Mouse (Mus musculus) T-helper 17 cell (primary cell): Measurements from ENCODE around the gene Acap2.

ENCODE experiments used
- in situ Hi-C, 2 experiments: fragments of 300-600 bp; cut with MboI, MseI; formaldehyde crosslinking; loops; 1 replicate in 1 of 2; 2 replicates in 1 of 2; pipeline ENCODE4 v1.15.1; 2025; ENCODE audit warnings: high pct_unique_total_duplicates in 2 of 2

Acap2 gene

DNA sequence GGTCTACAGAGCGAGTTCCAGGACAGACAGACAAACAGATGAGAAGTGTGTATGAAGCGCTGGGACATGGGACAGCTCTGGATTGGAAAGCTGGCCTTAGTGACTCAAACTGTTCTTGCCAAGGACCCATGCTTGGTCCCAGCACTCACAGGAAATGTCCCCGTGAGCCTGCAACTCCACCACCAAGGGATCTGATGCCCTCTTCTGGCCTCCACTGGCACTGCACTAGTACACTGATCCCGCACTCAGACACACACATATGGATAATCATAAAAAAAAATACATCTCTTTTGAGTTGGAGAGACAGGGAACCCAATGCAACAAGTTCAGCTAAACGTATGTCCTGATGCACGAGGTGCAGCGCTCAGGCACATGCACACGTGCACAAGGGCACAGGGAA lies 30.7 kb downstream of the Acap2 start:
- in situ Hi-C loops = no loop called here

- in situ Hi-C loops = no loop called here
Observed at GRCm38 (mm10) chr16:31169596-31169995, 31.4 kb downstream of the Acap2 start.

- in situ Hi-C loops = no loop called here
Observed at GRCm38 (mm10) chr16:31167934-31168333, 33.1 kb downstream of the Acap2 start.

- in situ Hi-C loops = no loop called here
Observed at GRCm38 (mm10) chr16:31167017-31167887, 33.8 kb downstream of the Acap2 start.

DNA sequence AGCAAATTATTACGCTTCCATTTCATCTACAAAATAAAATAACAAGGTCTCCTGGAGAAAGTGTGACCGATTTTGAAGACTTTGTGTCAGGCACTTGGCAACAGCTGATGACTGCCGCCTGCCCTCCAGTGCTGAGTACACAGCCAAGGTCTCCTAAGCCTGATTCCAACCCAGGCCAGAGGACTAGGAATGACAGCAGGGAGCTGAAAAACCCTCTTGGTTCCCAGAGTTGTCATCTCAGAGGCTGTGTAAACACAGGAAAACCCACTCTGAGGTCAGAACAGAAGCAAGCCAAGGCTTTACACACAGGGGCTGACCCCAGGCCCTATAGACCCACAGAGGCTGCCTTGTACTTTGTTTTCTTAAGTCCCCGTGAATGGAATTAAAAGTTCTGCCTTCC lies 35.1 kb downstream of the Acap2 start:
- in situ Hi-C loops = no loop called here

DNA sequence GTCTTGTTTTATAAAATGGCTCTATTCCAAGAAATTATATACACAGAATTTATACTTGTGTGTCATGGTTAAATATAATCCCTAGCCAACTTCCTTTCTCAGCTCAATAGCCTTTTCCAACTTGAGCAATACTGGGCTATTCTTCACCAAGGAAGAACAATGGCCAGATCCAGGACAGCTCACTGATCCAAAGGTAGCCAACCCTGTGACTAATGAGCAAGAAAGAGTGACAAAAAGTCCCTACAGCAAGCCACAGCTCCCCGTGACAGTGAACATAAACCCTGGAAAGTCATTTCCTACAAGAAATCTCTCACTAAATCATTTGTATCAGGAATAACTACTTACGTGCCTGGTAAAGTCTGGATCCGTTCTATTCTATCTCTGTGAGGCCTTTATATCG lies 35.6 kb downstream of the Acap2 start:
- in situ Hi-C loops = no loop called here

- in situ Hi-C loops = no loop called here
Observed at GRCm38 (mm10) chr16:31164125-31164524, 36.9 kb downstream of the Acap2 start.

DNA sequence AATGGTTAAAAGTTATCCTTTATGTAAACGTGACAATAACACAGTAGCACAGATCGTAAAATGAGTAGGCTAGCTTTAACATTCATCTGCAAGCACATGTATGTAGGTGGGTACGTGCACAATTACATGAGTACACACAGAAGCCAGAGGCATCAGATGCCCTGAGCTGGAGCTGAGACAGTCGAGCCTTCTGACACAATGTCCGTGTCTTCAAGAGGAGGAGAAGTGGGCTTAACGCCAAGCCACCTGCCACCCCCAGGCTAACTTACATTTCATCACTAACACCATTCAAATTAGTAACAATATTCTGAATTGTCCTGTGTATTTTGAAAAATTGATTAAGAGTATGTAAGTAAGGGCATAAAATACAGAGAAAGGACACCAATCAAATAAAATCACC lies 40.6 kb downstream of the Acap2 start:
- in situ Hi-C loops = no loop called here

DNA sequence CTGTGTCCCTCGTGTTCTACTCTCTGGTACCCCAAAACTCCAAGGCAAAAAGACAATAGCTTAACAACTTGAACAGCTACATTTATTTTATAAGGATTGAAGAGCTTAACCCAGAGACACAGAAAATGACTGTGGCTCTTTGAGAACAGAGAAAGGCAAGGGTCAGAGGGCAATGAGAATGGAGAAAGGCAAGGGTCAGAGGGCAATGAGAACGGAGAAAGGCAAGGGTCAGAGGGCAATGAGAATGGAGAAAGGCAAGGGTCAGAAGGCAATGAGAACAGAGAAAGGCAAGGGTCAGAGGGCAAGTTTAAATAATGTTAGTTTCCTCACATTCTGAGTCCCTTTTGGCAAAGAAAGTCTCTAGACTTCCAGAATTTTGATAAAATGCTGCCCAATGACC lies 41.6 kb downstream of the Acap2 start:
- in situ Hi-C loops = no loop called here

DNA sequence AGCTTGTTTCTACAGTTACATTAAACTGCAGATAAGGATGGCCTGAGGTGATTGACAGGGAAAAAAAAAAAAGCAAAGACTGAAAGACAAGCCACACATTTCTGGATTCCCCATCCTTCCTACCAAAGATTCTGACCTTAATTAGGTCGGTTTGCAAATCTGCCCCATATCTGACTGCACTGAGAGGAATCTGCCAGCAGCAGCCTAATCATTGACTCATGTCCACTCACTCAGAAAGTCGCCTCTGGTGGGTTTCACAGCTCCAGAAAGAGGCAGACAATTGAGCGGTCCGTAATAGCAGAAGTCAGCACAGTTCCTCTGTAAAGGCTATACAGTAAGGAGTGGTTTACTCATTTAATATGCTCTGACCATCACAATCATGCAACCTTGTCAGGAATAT lies 51.2 kb downstream of the Acap2 start:
- in situ Hi-C loops = loop anchor here in 1 of 2 experiments (5.0 to 10.0 kb wide), 2 partner anchors 548 to 995 kb away; no protein-coding TSS in a partner anchor

DNA sequence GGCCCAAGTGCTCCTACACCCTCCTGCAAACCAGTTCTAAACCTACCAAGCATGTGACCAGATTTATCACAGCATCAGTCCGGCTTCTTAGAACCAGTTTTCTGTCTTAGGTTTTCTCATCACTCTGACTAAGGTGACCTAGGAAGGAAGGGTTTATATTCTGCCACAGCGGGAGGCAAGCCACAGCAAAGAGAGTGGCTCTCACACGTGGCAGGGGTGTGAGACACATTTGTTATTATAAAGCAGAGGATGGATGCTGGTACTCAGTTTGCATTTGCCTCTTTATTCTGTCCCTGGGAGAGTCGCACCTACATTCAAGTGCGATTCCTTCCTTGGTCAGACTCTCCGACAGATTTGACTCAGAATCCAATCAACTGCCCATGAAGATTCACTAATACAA lies 52.2 kb downstream of the Acap2 start:
- in situ Hi-C loops = loop anchor here in 1 of 2 experiments (5.0 to 10.0 kb wide), 2 partner anchors 547 to 994 kb away; no protein-coding TSS in a partner anchor

DNA sequence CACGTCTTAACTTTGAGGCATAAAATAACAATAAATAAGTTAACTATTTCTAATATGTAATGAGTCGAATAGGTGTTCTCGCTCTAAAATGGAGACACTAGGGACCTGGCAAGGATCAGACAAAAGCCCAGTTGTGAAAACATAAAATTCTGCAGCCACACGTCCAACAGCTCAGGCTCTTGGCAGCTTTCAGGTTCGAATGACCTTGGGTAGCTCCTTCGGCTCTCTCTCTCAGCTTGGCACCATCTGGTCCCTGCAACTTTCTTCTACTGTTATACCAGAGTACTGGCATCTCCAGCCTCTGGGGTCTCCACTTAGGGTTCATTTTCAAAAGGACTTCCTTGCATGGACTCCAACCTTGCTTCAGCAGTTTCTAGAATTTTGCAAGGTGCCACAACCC lies 53.3 kb downstream of the Acap2 start:
- in situ Hi-C loops = loop anchor here in 1 of 2 experiments (5.0 to 10.0 kb wide), 2 partner anchors 545 to 993 kb away; no protein-coding TSS in a partner anchor

- in situ Hi-C loops = loop anchor here in 1 of 2 experiments (10.0 kb wide), 1 partner anchor 987 kb away; no protein-coding TSS in a partner anchor
Observed at GRCm38 (mm10) chr16:31141916-31142315, 59.1 kb downstream of the Acap2 start.

DNA sequence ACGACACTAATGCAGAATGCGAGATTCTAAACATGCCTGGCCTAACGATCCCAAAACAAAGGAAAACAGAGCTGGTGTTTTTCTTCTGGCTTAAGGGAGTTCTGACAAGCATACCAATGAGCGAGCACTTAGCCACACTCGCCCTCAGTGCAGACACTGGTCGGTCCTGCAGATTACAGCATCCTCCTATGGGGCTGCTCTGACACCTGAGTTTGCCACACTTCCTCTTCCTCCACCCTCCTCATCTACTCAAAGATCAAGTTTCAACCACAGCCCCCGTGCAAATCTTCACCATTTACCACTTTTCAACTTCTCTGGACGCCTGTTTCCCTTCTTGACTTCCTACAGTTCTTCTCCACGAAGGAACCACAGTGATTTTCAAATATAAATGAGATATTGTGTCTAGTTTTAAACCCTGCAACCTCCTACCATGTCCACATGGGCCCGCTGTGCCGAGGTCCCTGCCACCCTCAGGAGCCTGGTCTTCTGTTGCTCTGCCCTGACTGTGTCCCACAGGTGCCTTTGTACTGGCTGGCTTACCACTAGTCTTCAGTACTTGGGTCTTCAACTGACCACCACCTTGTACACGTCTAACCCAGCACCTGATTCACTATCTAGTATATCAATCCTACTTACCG lies 64.3 kb downstream of the Acap2 start:
- in situ Hi-C loops = no loop called here

DNA sequence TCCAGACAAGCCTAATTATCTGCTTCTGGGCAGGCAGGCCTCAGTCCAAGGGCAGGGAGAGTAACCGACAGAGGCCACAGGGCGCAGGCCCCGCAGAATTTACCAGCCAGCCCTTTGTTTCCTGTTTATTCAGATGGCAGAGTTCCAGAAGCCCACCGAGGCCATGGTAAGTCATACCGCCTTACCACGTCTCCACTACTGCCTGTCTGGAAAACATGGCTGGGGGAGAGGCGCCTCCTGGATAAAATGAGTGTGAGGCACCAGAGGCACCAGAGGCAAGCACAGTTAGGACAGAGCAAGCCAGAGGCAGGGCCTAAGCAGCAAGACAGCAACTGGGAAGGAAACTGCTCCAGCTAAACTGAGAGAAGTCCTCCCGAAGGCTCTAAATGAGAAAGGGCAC lies 65.5 kb downstream of the Acap2 start:
- in situ Hi-C loops = no loop called here

- in situ Hi-C loops = no loop called here
Observed at GRCm38 (mm10) chr16:31131531-31131930, 69.5 kb downstream of the Acap2 start.

- in situ Hi-C loops = no loop called here
Observed at GRCm38 (mm10) chr16:31128116-31128515, 72.9 kb downstream of the Acap2 start.

GRCm38 (mm10) chr16:31124991-31125390 lies 76.1 kb downstream of the Acap2 start:
- in situ Hi-C loops = no loop called here

- in situ Hi-C loops = no loop called here
Observed at GRCm38 (mm10) chr16:31121612-31122011, 79.4 kb downstream of the Acap2 start.

DNA sequence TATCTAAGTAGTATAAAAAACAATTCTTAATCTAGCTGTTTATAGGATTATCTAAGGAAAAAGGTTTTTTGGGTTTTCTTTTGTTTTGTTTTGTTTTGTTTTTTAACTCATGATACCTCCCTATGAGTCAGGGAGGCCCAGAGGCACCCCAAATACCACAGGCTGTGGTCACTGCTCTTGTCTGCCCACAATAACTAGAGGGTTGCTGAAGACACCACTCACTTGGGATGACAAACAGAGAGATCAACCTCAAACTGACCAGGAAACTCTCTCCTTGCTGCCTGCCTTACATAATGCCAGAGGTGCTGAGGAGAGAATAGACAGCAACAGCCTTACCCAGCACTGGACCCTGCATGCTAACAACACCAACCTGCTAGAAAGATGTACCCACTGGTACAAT lies 87.4 kb downstream of the Acap2 start:
- in situ Hi-C loops = no loop called here

GRCm38 (mm10) chr16:31101352-31101751 lies 99.7 kb downstream of the Acap2 start:
- in situ Hi-C loops = no loop called here

- in situ Hi-C loops = no loop called here
Observed at GRCm38 (mm10) chr16:31099906-31100305, 101.1 kb downstream of the Acap2 start.

GRCm38 (mm10) chr16:31094036-31094435 lies 107.0 kb downstream of the Acap2 start:
- in situ Hi-C loops = no loop called here
